Mouse (Mus musculus): ENCODE measurements around the gene Pla2g3.

GRCm38 (mm10) chr11:3537711-3538110 lies 49.6 kb downstream of the Pla2g3 start:
- TF ChIP-seq POLR2A (IDR thresholded peaks at IDR 0.05; ENCODE audit: insufficient read length, low read depth) (no peak), SRF (IDR thresholded peaks at IDR 0.05; ENCODE audit: control insufficient read depth, insufficient read length, low read depth) (no peak), USF1 (IDR thresholded peaks at IDR 0.05; ENCODE audit: low read depth) (no peak), POLR2AphosphoS2 (IDR thresholded peaks at IDR 0.05; ENCODE audit: insufficient read length, low read depth) (no peak), TCF12 (IDR thresholded peaks at IDR 0.05; ENCODE audit: insufficient read depth, poor library complexity, severe bottlenecking) (no peak), E2F4 (IDR thresholded peaks at IDR 0.05; ENCODE audit: insufficient read depth) (no peak), MYOD1 (IDR thresholded peaks at IDR 0.05; ENCODE audit: control insufficient read depth in 1 of 3, insufficient read length in 2 of 3, low read depth in 2 of 3) (no peak), MAX (IDR thresholded peaks at IDR 0.05; ENCODE audit: low read depth) (no peak)

Measured in myocyte (in vitro differentiated cells).